Mouse (Mus musculus) thymus, adult 2 months (tissue): ENCODE results near the gene Ezh1. TPM values are rescaled to one million over a fixed set of nuclear protein-coding genes. Genes with fewer than 3 reads are reported as not detected.

Experiments used
- DNase-seq: peaks from one replicate; pipeline ENCODE4 v3.0.0; 2021
- H3K27ac ChIP-seq: fragments of 200-500 bp; 2 replicates; pipeline ENCODE4 v1.5.1; 2012; ENCODE audit warnings: low read length, control low read depth; ENCODE audit not compliant: control insufficient read depth, insufficient read depth
- H3K27me3 ChIP-seq: fragments of 200-500 bp; 2 replicates; pipeline ENCODE4 v1.6.1; 2012; ENCODE audit warnings: mild to moderate bottlenecking, low read length, moderate library complexity, mixed read lengths; ENCODE audit not compliant: control insufficient read depth, insufficient read depth
- H3K36me3 ChIP-seq: fragments of 200-500 bp; 2 replicates; pipeline ENCODE4 v1.6.1; 2012; ENCODE audit warnings: mild to moderate bottlenecking, low read length, moderate library complexity; ENCODE audit not compliant: control insufficient read depth, insufficient read depth
- H3K4me1 ChIP-seq: fragments of 200-500 bp; replicated peaks from 2 replicates; pipeline ENCODE4 v1.6.1; 2012; ENCODE audit warnings: low read length; ENCODE audit not compliant: control insufficient read depth, insufficient read depth
- H3K4me3 ChIP-seq: fragments of 200-500 bp; 2 replicates; pipeline ENCODE4 v1.5.1; 2012; ENCODE audit warnings: mild to moderate bottlenecking, low read length, control low read depth, moderate library complexity; ENCODE audit not compliant: control insufficient read depth, insufficient read depth
- CTCF ChIP-seq: fragments of 200-500 bp; IDR thresholded peaks from 2 replicates; pipeline ENCODE4 v1.5.1; 2012; ENCODE audit warnings: mild to moderate bottlenecking, control low read depth, low read length, moderate library complexity, borderline replicate concordance; ENCODE audit not compliant: control insufficient read depth, poor library complexity, insufficient read depth; ENCODE audit errors: extremely low read depth
- POLR2A ChIP-seq: fragments of 200-500 bp; IDR thresholded peaks from 2 replicates; pipeline ENCODE4 v1.6.1; 2012; ENCODE audit warnings: mild to moderate bottlenecking, low read length, control low read depth, moderate library complexity; ENCODE audit not compliant: control insufficient read depth, poor library complexity, insufficient read depth; ENCODE audit errors: extremely low read depth
- WGBS: fragments of 180-500 bp; shearing (Covaris S2); methylation state at CpG from one replicate; pipeline ENCODE4 v1.1.7; 2018; 5-methylcytosine and 5-hydroxymethylcytosine counted together
- polyA plus RNA-seq: library from polyadenylated mRNA; depleted of rRNA; stranded (reverse); fragments of >200 nt; gene quantifications from 2 replicates; pipeline ENCODE4 v1.2.3, GENCODE M21; 2012; rRNA removed

Ezh1 gene
- 38.8 and 43.3 TPM in 2 replicates for polyA plus RNA-seq

DNA sequence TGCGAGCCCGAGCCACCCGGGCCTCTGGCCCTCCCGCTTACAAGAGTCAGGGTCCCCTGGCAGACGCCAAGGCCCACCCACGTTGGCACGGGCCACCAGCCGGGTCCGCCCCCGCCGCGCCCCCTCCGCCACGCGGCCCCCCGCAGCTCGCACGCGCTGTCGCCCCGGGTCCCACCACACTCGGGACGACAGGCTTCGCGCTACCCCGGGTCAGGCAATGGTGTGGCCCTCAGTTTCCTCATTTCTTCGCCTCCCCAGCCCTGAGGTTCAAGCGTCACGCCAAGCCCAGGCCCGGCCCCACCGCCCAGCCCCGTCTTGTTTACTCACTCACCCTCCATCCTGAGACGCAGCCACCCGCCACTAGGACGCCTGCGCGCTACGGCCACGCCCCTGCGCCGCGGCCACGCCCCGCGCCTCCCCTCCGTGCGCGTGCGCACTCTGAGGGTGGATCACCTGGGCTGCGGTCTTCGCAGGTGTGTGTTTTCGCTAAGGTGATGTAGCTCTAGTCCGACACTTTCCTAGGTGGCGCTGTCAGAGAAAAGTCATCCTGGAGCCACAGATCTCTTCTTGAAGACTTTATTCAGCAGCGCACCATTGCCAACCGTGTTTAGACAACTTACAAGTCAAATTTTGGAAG is at the start of gene Ezh1:
Gene Ezh1, minus strand, starts transcription at position 399 of the 637 bp plus-strand sequence.
- Histone ChIP-seq H3K4me1 (peaks cover 4% of the 10 kb centered on the region), H3K27ac (no peak within 1 kb of the TSS), H3K36me3 (no peaks in the 10 kb centered on the region), H3K27me3 (no peaks in the 10 kb centered on the region), H3K4me3 (peak within 1 kb of the TSS; percentile 64)
- TF ChIP-seq POLR2A (peak; percentile 59; the same call in 1 of the 2 replicates), CTCF (peak; percentile 61; the same call in 1 of the 2 replicates)
- peak; percentile 93 for DNase-seq
- WGBS = 1% methylated on average over 56 of the region's 56 CpGs

DNA sequence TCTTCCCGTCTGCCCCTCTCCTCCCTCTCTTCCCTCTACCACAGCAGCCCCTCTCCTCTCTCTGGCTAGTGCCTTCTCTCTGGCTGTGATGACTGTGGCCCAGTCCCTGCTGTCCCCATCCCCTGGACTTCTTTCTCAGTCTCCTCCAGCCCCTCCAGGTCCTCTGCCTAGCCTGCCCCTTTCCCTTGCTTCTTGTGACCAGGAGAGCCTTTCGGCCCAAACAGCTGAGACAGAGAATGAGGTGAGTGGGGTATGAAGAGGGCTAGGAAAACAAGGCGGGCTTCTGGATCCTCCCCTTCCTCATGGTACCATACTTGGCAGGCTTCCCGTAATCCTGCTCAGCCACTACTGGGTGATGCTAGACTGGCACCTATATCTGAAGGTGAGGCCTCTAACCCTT is 49.0 kb upstream of the Ezh1 start:
- TF ChIP-seq POLR2A (no peak), CTCF (no peak)
- H3K27me3 ChIP-seq = no peaks in the 10 kb centered on the region
- no peak overlapping the region for H3K27ac ChIP-seq
- no peak for DNase-seq
- H3K36me3 ChIP-seq = no peaks in the 10 kb centered on the region
- no peak overlapping the region for H3K4me3 ChIP-seq
- 92% methylated on average over 4 of the region's 4 CpGs for WGBS
- peaks cover 15% of the 10 kb centered on the region for H3K4me1 ChIP-seq

DNA sequence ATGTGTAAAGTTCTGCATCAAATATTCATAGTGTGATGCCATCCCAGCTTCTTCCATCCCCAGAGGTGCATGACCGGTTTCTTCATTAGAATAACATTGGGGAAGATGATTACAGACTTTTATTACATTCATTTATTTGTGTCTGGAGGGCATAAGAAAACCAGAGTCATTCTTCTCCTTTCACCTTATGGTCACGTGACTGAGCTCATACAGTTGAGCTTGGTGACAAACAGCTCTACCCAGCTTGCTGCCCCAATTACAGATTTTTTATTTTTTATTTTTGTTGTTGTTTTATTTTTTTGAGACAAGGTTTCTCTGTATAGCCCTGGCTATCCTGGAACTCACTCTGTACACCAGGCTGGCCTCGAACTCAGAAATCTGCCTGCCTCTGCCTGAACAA is 46.2 kb upstream of the Ezh1 start:
- DNase-seq = no peak
- no peak for TF ChIP-seq POLR2A
- TF ChIP-seq CTCF = no peak
- H3K27me3 ChIP-seq = peaks cover 2% of the 10 kb centered on the region; the same call in 1 of the 2 replicates
- no peak overlapping the region for H3K27ac ChIP-seq
- WGBS = 84% methylated on average over 3 of the region's 3 CpGs
- 0 out of 2 replicates have a peak, but pooled peaks cover 3% of the 10 kb centered on the region for H3K4me1 ChIP-seq
- no peaks in the 10 kb centered on the region for H3K36me3 ChIP-seq
- H3K4me3 ChIP-seq = no peak overlapping the region

DNA sequence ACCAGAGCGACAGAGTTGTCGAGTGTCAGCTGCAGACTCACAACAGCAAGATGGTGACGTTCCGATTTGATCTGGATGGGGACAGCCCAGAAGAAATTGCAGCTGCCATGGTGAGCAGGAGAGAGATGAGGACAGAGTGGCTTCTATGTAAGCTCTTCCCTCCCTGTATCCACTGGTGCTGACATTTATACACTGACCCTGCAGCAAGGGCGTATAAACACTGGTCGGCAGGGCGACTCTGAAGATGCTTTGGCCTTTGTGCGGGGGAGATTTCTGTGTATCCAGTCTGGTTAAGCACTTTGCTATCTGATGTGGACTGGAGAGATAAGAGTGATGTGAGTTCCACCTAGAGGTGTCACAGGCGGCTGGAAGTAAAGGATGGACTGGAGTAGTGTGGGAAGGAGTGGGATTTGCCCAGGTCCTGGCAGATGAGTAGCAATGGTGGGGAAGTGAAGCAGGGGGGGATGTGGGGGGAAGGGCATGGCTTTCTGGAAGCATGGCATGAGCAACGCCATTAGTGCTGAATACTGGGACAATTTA is 43.4 kb upstream of the Ezh1 start:
- 0 out of 2 replicates have a peak, but pooled peaks cover 3% of the 10 kb centered on the region for H3K4me1 ChIP-seq
- no peaks in the 10 kb centered on the region for H3K36me3 ChIP-seq
- no peak overlapping the region for H3K27ac ChIP-seq
- H3K4me3 ChIP-seq = no peak overlapping the region
- no peak for DNase-seq
- TF ChIP-seq POLR2A (no peak), CTCF (no peak)
- 61% methylated on average over 10 of the region's 10 CpGs for WGBS
- peaks cover 5% of the 10 kb centered on the region; the same call in 1 of the 2 replicates for H3K27me3 ChIP-seq

DNA sequence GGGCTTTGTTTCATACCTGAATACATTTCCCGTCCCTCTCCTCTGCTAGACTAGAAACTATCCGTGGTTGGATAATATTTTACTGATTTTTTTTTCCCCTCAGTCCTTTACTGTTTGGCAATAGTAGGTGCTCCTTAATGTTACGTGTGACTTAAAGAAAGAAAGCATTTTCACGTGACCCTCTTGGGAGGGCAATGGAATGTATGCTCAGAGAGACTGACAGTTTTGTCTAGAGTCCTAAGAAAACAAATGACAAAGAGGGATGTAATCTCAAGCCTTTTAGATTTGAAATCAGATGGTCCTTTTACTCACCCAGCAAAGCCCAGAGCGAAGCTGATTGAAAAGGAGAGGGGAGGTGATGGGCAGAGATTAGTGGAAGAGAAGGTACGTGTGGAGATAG is 39.6 kb upstream of the Ezh1 start:
- WGBS = 59% methylated on average over 6 of the region's 6 CpGs
- Histone ChIP-seq H3K36me3 (no peaks in the 10 kb centered on the region), H3K27me3 (peaks cover 21% of the 10 kb centered on the region), H3K4me3 (no peak overlapping the region), H3K4me1 (peaks cover 10% of the 10 kb centered on the region; the same call in 1 of the 2 replicates), H3K27ac (no peak overlapping the region)
- TF ChIP-seq POLR2A (no peak), CTCF (no peak)
- DNase-seq = no peak

GRCm38 (mm10) chr11:101264954-101265471 is 38.8 kb upstream of the Ezh1 start:
- no peak for DNase-seq
- Histone ChIP-seq H3K27ac (no peak overlapping the region), H3K27me3 (peaks cover 27% of the 10 kb centered on the region), H3K4me3 (no peak overlapping the region), H3K36me3 (no peaks in the 10 kb centered on the region), H3K4me1 (peaks cover 18% of the 10 kb centered on the region)
- no peak for TF ChIP-seq POLR2A
- no peak for TF ChIP-seq CTCF
- 15% methylated on average over 31 of the region's 31 CpGs for WGBS
